Mouse (Mus musculus): ENCODE data around the gene Prl2c3. TPM values are rescaled to one million over a fixed set of nuclear protein-coding genes. Genes with fewer than 3 reads are reported as not detected.
"Not testable (repeated sequence)": the region's sequence is repeated elsewhere in the genome, so short reads cannot be mapped to it uniquely, and the experiment has no call there.

Gene Prl2c3
- total RNA-seq (2014; fragmentation: Nextera tagmentation) (not detected in 2 replicates), total RNA-seq (2017) (0.27 TPM in 1 of 2 replicates, not detected in the other), polyA plus RNA-seq (2012) (not detected in 2 replicates)

DNA sequence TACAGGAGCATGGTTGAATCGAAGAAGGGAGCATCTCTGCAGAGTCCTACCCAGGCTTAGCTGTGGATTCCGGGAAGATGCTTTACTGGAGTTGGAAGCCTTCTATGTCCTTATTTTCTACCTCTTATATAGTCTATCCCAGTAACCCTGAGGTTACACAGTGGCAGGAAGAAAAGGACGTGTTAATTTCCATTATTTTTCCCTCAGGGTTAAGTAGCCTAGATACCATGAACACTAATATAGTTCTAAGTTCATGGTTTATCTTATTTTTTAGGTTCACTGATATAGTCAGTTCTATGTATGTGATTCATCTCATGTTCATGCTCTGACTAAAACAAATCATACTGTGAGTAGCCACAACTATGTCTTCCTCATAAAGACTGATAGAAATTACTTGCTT is at the start of gene Prl2c3:
TSS of gene Prl2c3 (minus strand) at position 101 of the 400 bp plus-strand sequence.
- H3K4me1 ChIP-seq (ENCODE audit: insufficient read depth, low read depth, low read length); H3K4me3 ChIP-seq (ENCODE audit: low read depth, low read length); ATAC-seq (ENCODE audit: extremely low read depth, insufficient number of reproducible peaks, low FRiP score, poor library complexity, severe bottlenecking); DNase-seq (ENCODE audit: low spot score); H3K27me3 ChIP-seq (ENCODE audit: insufficient read depth, low read length); H3K9me3 ChIP-seq (replicated peaks); H3K36me3 ChIP-seq (replicated peaks): not testable (repeated sequence)

DNA sequence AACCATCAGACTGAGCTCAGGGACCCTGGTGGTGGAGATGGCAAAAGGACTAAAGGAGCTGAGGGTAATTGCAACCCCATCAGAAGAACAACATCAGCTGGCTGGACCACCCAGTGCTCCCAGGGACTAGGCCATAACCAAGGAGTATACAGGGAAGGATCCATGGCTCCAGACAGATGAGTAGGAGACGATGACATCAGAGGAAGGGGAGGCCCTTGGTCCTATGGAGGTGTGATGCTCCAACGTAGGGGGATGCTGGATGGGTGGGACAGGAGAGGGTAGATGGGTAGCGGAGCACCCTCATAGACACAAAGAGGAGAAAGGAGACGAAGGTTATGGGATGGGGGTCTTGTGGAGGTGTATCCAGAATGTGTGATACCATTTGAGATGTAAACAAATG is 48.4 kb upstream of the Prl2c3 start:
- not testable (repeated sequence) for H3K4me1 ChIP-seq (ENCODE audit: insufficient read depth, low read depth, low read length); H3K27me3 ChIP-seq (ENCODE audit: insufficient read depth, low read length); H3K9me3 ChIP-seq (replicated peaks); ATAC-seq (ENCODE audit: extremely low read depth, insufficient number of reproducible peaks, low FRiP score, poor library complexity, severe bottlenecking); H3K4me3 ChIP-seq (ENCODE audit: low read depth, low read length); H3K36me3 ChIP-seq (replicated peaks); DNase-seq (ENCODE audit: low spot score)

DNA sequence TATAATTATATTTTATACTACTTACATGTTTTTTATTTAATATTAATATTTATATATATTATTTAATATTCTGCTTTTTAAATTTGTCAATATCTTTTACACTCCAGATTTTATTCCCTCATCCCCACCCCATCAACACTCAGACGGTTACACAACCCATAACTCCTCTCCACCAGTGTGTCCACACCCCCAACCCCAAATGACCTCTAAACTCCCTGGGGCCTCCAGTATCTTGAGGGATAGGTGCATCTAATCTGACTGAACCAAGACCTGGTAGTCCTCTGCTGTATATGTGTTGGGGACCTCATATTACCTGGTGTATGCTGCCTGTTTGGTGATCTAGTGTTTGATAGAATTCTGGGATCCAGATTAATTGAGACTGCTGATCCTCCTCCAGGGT is 44.8 kb upstream of the Prl2c3 start:
- not testable (repeated sequence) for H3K9me3 ChIP-seq (replicated peaks); ATAC-seq (ENCODE audit: extremely low read depth, insufficient number of reproducible peaks, low FRiP score, poor library complexity, severe bottlenecking); H3K27me3 ChIP-seq (ENCODE audit: insufficient read depth, low read length); H3K4me3 ChIP-seq (ENCODE audit: low read depth, low read length); H3K36me3 ChIP-seq (replicated peaks); H3K4me1 ChIP-seq (ENCODE audit: insufficient read depth, low read depth, low read length); DNase-seq (ENCODE audit: low spot score)

DNA sequence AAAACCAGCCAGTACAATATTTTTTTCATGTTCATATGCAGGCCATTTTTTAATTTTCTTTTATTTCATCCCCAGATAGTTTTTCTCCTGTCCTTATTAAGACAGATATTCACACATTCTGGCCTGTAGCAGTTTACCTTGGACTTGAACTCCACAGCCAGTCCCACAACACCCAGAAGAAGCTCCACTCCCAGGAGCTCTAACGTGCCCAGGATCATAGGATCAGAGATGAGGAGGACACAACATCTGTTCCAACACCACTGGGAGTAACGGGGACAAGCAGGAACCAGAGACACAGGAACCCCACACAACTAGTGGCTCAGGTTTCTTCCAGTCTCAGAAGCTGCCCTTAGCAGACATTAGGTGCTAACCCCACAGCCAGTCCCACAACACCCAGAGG is 37.7 kb upstream of the Prl2c3 start:
- not testable (repeated sequence) for H3K9me3 ChIP-seq (replicated peaks); H3K36me3 ChIP-seq (replicated peaks); H3K4me3 ChIP-seq (ENCODE audit: low read depth, low read length); H3K4me1 ChIP-seq (ENCODE audit: insufficient read depth, low read depth, low read length); DNase-seq (ENCODE audit: low spot score); ATAC-seq (ENCODE audit: extremely low read depth, insufficient number of reproducible peaks, low FRiP score, poor library complexity, severe bottlenecking); H3K27me3 ChIP-seq (ENCODE audit: insufficient read depth, low read length)

DNA sequence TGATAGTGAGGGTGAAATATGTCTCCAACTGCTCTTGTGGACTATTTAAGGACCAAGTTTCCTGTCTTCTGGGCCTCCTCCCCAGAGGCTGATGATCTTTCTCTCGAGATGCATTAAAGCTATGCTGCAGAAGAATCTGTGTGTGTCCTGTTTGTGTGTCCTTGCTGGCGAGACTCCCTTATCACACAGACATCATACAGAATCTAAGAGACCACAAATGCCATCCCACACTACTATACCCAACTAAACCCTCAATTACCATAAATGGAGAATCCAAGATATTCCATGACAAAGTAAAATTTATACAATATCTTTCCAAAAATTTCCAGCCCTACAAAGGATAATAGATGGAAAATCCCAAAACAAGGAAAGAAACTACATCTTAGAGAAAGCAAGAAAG is 31.9 kb upstream of the Prl2c3 start:
- no peaks in the 10 kb centered on the region for H3K27me3 ChIP-seq (ENCODE audit: insufficient read depth, low read length)
- no peaks in the 10 kb centered on the region for H3K36me3 ChIP-seq (replicated peaks)
- DNase-seq (ENCODE audit: low spot score) (no peak), ATAC-seq (ENCODE audit: extremely low read depth, insufficient number of reproducible peaks, low FRiP score, poor library complexity, severe bottlenecking) (no peak)
- no peak for TF ChIP-seq TAL1 (conservative IDR thresholded peaks at IDR 0.05; ENCODE audit: low read depth, low read length)
- TF ChIP-seq GATA1 (IDR thresholded peaks at IDR 0.05; ENCODE audit: borderline replicate concordance, low read length): no peak
- no peak for TF ChIP-seq POLR2AphosphoS5 (IDR thresholded peaks at IDR 0.05; ENCODE audit: insufficient replicate concordance, low read depth, low read length)
- TF ChIP-seq CTCF (IDR thresholded peaks at IDR 0.05; ENCODE audit: low read depth, low read length): no peak
- TF ChIP-seq GATA2 (IDR thresholded peaks at IDR 0.05; ENCODE audit: borderline replicate concordance, low read depth, low read length): no peak
- no peak overlapping the region for H3K4me3 ChIP-seq (ENCODE audit: low read depth, low read length)
- H3K4me1 ChIP-seq (ENCODE audit: insufficient read depth, low read depth, low read length): no peaks in the 10 kb centered on the region
- H3K9me3 ChIP-seq (replicated peaks): peaks cover 10% of the 10 kb centered on the region

DNA sequence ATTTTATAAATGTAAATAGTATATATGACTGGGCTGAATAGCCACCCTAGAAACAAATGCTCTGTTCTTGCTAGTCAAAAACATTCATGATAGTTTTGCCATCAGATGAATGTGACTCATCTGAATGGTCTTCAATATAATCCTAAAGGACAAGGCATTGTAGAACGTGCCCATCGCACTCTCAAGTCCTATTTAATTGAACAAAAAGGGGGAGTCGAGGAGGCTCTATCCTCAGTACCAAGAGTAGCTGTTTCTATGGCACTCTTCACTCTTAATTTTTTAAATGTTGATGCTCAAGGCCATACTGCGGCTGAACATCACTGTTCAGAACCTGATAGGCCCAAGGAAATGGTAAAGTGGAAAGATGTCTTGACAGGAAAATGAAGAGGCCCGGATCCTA is 29.2 kb upstream of the Prl2c3 start:
- TF ChIP-seq POLR2AphosphoS5 (IDR thresholded peaks at IDR 0.05; ENCODE audit: insufficient replicate concordance, low read depth, low read length) (no peak), GATA1 (IDR thresholded peaks at IDR 0.05; ENCODE audit: borderline replicate concordance, low read length) (no peak), TAL1 (conservative IDR thresholded peaks at IDR 0.05; ENCODE audit: low read depth, low read length) (no peak), GATA2 (IDR thresholded peaks at IDR 0.05; ENCODE audit: borderline replicate concordance, low read depth, low read length) (no peak), CTCF (IDR thresholded peaks at IDR 0.05; ENCODE audit: low read depth, low read length) (no peak)
- DNase-seq (ENCODE audit: low spot score): no peak
- Histone ChIP-seq H3K4me1 (ENCODE audit: insufficient read depth, low read depth, low read length) (no peaks in the 10 kb centered on the region), H3K36me3 (replicated peaks) (no peaks in the 10 kb centered on the region), H3K27me3 (ENCODE audit: insufficient read depth, low read length) (no peaks in the 10 kb centered on the region), H3K9me3 (replicated peaks) (peaks cover 22% of the 10 kb centered on the region), H3K4me3 (ENCODE audit: low read depth, low read length) (no peak overlapping the region)
- ATAC-seq (ENCODE audit: extremely low read depth, insufficient number of reproducible peaks, low FRiP score, poor library complexity, severe bottlenecking): no peak

DNA sequence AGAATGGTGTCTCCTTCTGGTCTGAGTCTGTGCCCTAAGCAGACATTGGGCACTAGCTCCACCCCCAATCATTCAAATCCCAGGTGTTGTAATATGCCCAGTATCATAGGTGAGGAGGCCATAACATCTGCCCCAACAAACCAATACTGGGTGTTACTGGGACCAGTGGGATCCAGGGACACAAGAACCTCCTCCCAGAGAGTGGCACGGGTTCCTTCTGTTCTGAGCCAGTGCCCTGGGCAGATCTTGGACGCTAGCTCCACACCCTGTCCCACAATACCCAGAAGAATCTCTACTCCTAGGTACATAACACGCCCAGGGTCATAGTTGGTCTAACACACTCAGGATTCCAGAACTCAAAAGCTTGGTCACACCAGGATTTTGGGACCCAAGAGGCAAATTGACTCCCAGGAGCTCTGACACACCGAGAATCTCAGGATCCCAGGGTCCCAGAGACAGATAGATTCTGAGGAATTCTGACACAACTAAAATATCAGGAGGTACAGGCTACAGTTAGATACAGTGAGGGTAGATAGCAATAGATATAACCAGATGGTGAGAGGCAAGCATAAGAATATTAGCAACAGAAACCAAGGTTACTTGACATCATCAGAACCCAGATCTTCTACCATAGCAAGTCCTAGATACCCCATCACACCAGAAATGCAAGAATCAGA is 24.8 kb upstream of the Prl2c3 start:
- H3K4me3 ChIP-seq (ENCODE audit: low read depth, low read length); H3K4me1 ChIP-seq (ENCODE audit: insufficient read depth, low read depth, low read length); H3K36me3 ChIP-seq (replicated peaks); ATAC-seq (ENCODE audit: extremely low read depth, insufficient number of reproducible peaks, low FRiP score, poor library complexity, severe bottlenecking); DNase-seq (ENCODE audit: low spot score); H3K27me3 ChIP-seq (ENCODE audit: insufficient read depth, low read length): not testable (repeated sequence)
- peaks cover 11% of the 10 kb centered on the region for H3K9me3 ChIP-seq (replicated peaks)

DNA sequence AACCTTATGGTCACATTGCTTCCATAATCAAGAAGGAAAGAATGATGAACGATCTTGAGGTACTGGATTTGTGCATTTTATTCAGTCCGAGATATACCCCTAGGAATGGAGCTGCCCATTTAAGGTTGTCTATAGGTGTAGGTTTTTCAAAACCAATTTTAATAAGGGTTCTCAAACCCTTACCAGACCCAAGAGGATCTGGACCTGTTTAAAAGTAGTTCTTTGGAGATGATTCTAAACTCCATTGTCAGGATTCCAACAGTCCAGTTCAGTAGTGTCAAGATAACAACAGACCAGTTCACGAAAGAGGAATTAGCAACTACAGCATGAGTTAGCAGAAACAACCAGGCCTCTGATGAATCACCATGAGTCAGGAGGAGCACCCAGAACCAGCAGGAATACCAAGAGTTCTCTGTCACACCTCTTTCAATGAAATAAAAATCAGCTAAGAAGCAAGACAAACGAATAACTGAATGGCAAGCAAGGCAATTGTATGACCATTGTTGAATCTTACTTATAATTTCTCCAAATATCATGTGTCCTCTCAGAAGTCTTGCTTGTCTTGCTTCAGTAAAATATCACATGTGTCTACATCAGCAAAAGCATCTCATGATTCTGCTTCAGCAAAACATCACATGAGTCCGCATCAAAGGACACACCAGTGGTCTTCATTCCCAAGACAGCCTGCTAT is 14.0 kb upstream of the Prl2c3 start:
- H3K4me3 ChIP-seq (ENCODE audit: low read depth, low read length); H3K9me3 ChIP-seq (replicated peaks); H3K4me1 ChIP-seq (ENCODE audit: insufficient read depth, low read depth, low read length); H3K27me3 ChIP-seq (ENCODE audit: insufficient read depth, low read length); H3K36me3 ChIP-seq (replicated peaks); ATAC-seq (ENCODE audit: extremely low read depth, insufficient number of reproducible peaks, low FRiP score, poor library complexity, severe bottlenecking); DNase-seq (ENCODE audit: low spot score): not testable (repeated sequence)
